In the genomic region with DNA sequence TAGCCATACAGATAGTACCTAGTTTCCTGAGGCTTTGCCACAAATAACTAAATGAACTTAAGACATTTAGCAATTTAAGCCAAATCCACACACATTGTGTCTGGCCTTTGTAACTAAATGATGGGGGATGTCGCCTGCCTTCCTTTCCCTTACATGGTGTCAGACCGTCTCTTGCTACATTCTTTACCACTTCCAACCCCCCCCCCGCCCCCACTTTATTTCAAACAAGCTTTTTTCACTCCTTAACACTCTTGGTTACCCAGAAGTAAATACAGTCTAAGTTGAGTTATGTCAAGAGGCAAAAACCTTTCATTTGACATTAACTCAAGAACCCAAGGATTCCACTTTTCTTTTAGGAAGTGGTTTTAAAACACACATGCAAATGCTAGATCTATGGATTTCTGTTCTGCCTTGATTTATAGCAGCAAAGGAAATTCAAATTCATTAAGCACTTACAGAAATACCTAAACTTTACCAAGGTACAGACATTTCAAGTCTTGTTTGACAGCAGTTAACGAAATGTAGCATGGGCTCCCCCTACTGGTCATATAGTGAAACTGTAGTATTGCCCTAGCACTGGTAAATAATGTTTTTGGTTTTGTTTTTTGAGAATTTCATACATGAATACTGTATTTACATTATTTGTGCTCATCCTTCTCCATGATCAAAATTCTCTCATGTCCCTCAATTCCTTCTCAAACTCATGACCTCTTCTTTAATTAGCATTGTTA, we compare ENCODE assay signal across 9 mouse cellular contexts.
DNase-seq lines count a peak whose midpoint lies in the region; ATAC-seq and TF ChIP-seq lines count a peak whose summit lies in the region.
"Had no signal": no experiment of that assay in that cellular context is flagged by ENCODE, and none has a peak within 500 bp of the region (broad histone marks: within the 10 kb centered on the region; RNA-seq: fewer than 3 reads in every experiment).

No protein-coding gene starts in this region.

- H3K4me3 ChIP-seq in heart, embryonic 12.5 days: no peak overlapping the region
- no peak overlapping the region for H3K4me3 ChIP-seq in thymus, adult 2 months (ENCODE audit: control insufficient read depth, insufficient read depth, low read length)
- H3K4me3 ChIP-seq: limb, embryonic 12.5 days had no signal

- WGBS in heart, embryonic 12.5 days: 40% methylated on average over 4 of the region's 4 CpGs
- 42% methylated on average over 4 of the region's 4 CpGs for WGBS in thymus, adult 2 months

- no peaks in the 10 kb centered on the region for H3K9me3 ChIP-seq in heart, embryonic 12.5 days (replicated peaks)
- H3K9me3 ChIP-seq: limb, embryonic 12.5 days had no signal

- no peak for TF ChIP-seq POLR2A in thymus, adult 2 months (IDR thresholded peaks at IDR 0.05; ENCODE audit: control insufficient read depth, extremely low read depth, insufficient read depth, low read length, poor library complexity)

- intact Hi-C loops in heart, postnatal 10 days (cut with DNase I): loop anchor here (1.0 to 10.0 kb wide), 4 partner anchors 80 to 422 kb away; a partner anchor contains a TSS

- H3K27me3 ChIP-seq in heart, embryonic 12.5 days (replicated peaks): no peaks in the 10 kb centered on the region
- no peaks in the 10 kb centered on the region for H3K27me3 ChIP-seq in thymus, adult 2 months (ENCODE audit: control insufficient read depth, insufficient read depth, low read length)
- H3K27me3 ChIP-seq: limb, embryonic 12.5 days had no signal

- H3K4me2 ChIP-seq in heart, embryonic 12.5 days: no peak overlapping the region
- H3K4me2 ChIP-seq: limb, embryonic 12.5 days had no signal

- no peak overlapping the region for H3K9ac ChIP-seq in heart, embryonic 12.5 days
- H3K9ac ChIP-seq: limb, embryonic 12.5 days had no signal

- H3K27ac ChIP-seq in heart, embryonic 12.5 days (ENCODE audit: poor library complexity, severe bottlenecking): no peak overlapping the region
- no peak overlapping the region for H3K27ac ChIP-seq in thymus, adult 2 months (ENCODE audit: control insufficient read depth, insufficient read depth, low read length)
- H3K27ac ChIP-seq: limb, embryonic 12.5 days had no signal

- ATAC-seq in heart, embryonic 12.5 days (ENCODE audit: insufficient number of reproducible peaks, low FRiP score): no peak
- ATAC-seq in erythroblast, adult 5-6 weeks (replicated peaks; ENCODE audit: low FRiP score, poor library complexity, severe bottlenecking): no peak

- no peaks in the 10 kb centered on the region for H3K36me3 ChIP-seq in heart, embryonic 12.5 days
- H3K36me3 ChIP-seq in thymus, adult 2 months (ENCODE audit: control insufficient read depth, insufficient read depth, low read length): no peaks in the 10 kb centered on the region
- H3K36me3 ChIP-seq: limb, embryonic 12.5 days had no signal

- TF ChIP-seq CTCF in thymus, adult 2 months (IDR thresholded peaks at IDR 0.05; ENCODE audit: borderline replicate concordance, control insufficient read depth, extremely low read depth, insufficient read depth, low read length, poor library complexity): no peak

- H3K4me1 ChIP-seq in heart, embryonic 12.5 days (replicated peaks): no peaks in the 10 kb centered on the region
- no peaks in the 10 kb centered on the region for H3K4me1 ChIP-seq in thymus, adult 2 months (replicated peaks; ENCODE audit: control insufficient read depth, insufficient read depth, low read length)

- DNase-seq in heart, postnatal 10 days: peak; percentile 42 to 64
- DNase-seq in thymus, adult 2 months: peak; percentile 20
- DNase-seq in thymus, postnatal 25 days: no peak
- DNase-seq in c-Kit-negative CD71-positive TER-119-positive erythroid progenitor cells, embryonic 14.5 days (ENCODE audit: low read depth, low spot score): peak; percentile 17
- peak; percentile 33 to 45 for DNase-seq in kidney, postnatal 36 days
- no peak for DNase-seq in right cerebral cortex, postnatal 14 days

Comparison
In these comparisons a context has a peak if more than half of its experiments do, and no peak if none do; other contexts are left out.
1. DNase-seq: peak in heart, postnatal 10 days (2 of 2), thymus, adult 2 months (single experiment), c-Kit-negative CD71-positive TER-119-positive erythroid progenitor cells, embryonic 14.5 days (single experiment) and kidney, postnatal 36 days (2 of 2); none in thymus, postnatal 25 days (single experiment) and right cerebral cortex, postnatal 14 days (single experiment).